Mouse (Mus musculus): Measurements from ENCODE around the gene Olfr1062.
"Not testable (repeated sequence)": the region's sequence is repeated elsewhere in the genome, so short reads cannot be mapped to it uniquely, and the experiment has no call there.

Olfr1062 gene

DNA sequence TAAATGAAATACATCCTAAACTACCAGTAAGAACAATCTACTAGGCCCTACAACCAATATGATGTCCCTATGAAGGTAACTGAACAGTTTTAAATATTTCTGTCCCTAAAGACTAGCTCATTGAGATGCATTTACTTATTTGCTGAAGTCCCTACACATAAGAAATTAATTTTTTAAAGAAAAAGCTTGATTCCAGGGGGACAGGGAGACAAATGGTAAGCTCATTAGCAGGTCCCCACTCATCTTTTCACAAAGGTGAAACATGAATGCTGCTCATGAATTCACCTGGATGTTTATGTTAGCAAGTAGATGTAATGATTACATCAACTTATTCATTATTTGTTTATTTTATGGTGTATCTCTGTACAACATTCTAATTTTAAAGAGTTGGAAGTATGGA, at the start of gene Olfr1062:
Gene Olfr1062 (minus strand): TSS at position 101 of the 400 bp plus-strand sequence.
- not testable (repeated sequence) for DNase-seq (ENCODE audit: low read depth, low spot score)

DNA sequence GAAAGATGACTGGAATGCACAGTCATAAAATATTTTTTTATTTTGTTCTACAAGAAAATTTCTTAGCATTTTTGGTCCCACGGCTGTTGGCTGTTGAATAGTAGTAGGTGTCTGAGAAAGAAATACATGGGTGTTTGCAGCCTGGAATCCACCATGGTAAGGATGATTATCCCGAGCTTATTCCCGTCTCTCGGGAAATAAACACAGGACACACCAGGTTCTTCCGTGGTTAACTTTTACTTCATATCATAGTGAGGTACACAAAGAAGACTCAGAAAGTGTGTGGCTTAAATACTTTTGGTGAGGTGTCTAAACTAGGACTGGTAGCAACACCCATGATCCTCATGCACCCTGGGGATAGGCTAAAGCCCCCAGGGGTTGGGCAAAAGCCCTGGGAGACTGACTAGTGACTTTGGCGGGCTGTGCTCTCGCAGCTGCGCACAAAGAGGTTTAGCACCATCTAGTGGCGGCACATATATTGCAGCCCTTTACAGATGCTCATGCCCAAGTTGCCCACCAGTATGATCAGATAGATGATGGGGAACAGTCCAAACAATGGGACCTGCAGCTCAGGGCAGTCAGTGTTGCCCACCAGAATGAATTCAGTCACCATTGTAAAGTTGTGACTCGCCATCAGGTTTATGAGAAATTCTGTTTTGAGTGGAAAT, 38.0 kb upstream of the Olfr1062 start:
- peak; percentile 7 for DNase-seq (ENCODE audit: low read depth, low spot score)

GRCm38 (mm10) chr2:86460434-86460833, 33.9 kb upstream of the Olfr1062 start:
- no peak for DNase-seq (ENCODE audit: low read depth, low spot score)

- no peak for DNase-seq (ENCODE audit: low read depth, low spot score)
Measured at GRCm38 (mm10) chr2:86456169-86456568, 29.6 kb upstream of the Olfr1062 start, which contains the start of gene Olfr1066. TSS of gene Olfr1066 (minus strand) at chr2:86456269.

DNA sequence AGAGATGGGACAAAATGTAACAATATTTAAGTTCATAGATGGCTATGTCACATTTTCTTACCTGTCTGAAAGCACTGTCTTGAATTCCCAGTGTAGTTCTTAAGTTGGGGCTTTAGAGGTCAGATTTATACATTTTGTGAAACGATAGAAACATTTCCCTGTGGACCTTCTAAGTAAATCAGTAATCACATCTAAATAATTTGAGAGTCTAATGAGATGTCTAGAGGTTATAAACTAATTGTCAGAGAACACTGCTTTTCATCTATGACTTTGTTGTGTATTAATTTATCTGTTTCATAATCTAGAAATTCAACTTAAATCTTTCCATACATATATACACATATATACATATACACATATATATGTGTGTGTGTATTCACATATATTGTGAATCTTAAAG, 23.9 kb upstream of the Olfr1062 start, which contains the start of gene Olfr1065:
Gene Olfr1065 (minus strand): TSS at position 101 of the 400 bp plus-strand sequence.
- not testable (repeated sequence) for DNase-seq (ENCODE audit: low read depth, low spot score)

DNA sequence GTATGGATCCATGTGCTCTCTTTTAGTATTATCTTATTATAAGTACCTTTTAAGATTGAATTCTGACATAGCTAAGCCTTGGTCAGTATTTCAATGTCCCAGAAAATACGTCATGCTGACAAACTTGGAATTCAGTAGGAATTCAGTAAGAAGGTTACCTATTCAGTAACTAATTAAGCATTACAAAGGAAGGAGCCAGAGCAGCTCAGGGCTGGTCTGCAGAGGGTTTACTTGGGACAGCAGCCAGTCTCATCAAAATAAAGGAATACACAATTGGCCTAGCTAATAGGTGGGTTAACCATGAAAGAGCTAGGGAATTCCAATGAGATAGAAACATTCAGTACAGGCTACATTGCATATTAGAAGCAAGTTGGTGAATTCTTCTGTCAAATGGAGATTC, 15.6 kb upstream of the Olfr1062 start:
- not testable (repeated sequence) for DNase-seq (ENCODE audit: low read depth, low spot score)

GRCm38 (mm10) chr2:86428511-86428910, 2.0 kb upstream of the Olfr1062 start:
- DNase-seq (ENCODE audit: low read depth, low spot score): not testable (repeated sequence)

GRCm38 (mm10) chr2:86413950-86414349, 12.6 kb downstream of the Olfr1062 start, which contains the start of gene Olfr1061:
TSS of gene Olfr1061 (minus strand) at chr2:86414050.
- DNase-seq (ENCODE audit: low read depth, low spot score): no peak

GRCm38 (mm10) chr2:86395114-86395513, 31.4 kb downstream of the Olfr1062 start:
- DNase-seq (ENCODE audit: low read depth, low spot score): no peak

- DNase-seq (ENCODE audit: low read depth, low spot score): not testable (repeated sequence)
Measured at GRCm38 (mm10) chr2:86388461-86388860, 38.1 kb downstream of the Olfr1062 start, which contains the start of gene Olfr1058. TSS of gene Olfr1058 (minus strand) at chr2:86388561.

- DNase-seq (ENCODE audit: low read depth, low spot score): no peak
Measured at GRCm38 (mm10) chr2:86378293-86378692, 48.3 kb downstream of the Olfr1062 start, which contains the start of gene Olfr1057. TSS of gene Olfr1057 (minus strand) at chr2:86378393.

All from brain, adult 2 months (tissue).